Mouse (Mus musculus): ENCODE data around the gene Lmod3.

The Lmod3 gene

DNA sequence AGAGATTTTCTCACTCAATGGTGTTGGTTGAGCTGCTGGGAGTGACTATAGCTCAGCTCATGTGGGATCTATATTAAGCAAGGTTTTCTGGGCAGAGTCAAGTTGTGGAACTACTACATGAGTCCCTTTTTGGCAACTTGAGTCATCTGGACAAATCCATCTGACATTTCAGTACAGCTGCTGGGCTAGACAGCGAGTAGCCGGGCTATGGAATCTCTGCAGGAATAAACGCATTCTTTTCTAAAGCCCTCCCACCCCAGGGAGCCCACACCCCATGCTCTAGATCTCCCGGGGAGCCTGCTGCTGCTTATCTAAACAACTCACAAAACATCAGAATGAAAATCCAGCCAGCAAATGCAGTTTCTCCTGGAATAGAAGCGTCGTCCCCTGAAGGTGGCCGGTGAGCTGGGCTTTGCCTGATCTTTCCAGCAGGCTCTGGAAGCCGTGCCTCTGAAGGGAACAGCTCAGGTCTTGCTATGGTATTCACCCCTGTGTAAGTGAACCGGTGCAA, at the start of gene Lmod3:
Lmod3 (minus strand) TSS at position 49 of the 511 bp plus-strand sequence.
- POLR2A ChIA-PET: interaction anchor here in 2 of 4 experiments (0.6 to 1.6 kb wide), 6 partner anchors 10 to 144 kb away, joined by 3 to 6 read pairs (median 4); partner anchors contain the start of gene Uba3 (in 2 of the 2)
- CTCF ChIA-PET: interaction anchor here in 3 of 4 experiments (0.6 to 4.2 kb wide), 10 partner anchors 13 to 529 kb away, joined by 3 to 42 read pairs (median 4); no protein-coding TSS in a partner anchor

DNA sequence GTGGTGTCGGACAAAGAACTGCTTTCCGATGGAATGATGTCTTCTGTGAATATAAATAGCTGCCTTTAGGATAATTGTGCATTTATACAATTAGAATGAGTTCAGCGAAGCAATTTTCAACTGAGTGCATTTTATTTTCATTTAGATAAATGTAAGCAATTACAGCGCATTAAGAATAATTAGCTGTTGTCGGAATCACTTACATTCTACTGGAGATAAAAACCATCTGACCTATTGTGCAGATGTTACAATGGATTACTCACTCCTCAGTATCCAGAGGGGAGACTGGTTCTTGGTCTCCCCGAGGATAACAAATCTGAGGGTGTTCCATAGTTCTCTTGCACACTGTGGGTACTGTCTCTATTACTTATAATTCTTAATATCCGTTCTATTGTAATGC, 49.7 kb upstream of the Lmod3 start:
- CTCF ChIA-PET: interaction anchor here in 1 of 4 experiments (0.7 to 1.1 kb wide), 2 partner anchors 9 to 54 kb away, joined by 3 to 5 read pairs; no protein-coding TSS in a partner anchor
- POLR2A ChIA-PET: interaction anchor here in 2 of 4 experiments (0.7 to 1.5 kb wide), 3 partner anchors 9 to 10 kb away, joined by 3 to 6 read pairs (median 4); no protein-coding TSS in a partner anchor

DNA sequence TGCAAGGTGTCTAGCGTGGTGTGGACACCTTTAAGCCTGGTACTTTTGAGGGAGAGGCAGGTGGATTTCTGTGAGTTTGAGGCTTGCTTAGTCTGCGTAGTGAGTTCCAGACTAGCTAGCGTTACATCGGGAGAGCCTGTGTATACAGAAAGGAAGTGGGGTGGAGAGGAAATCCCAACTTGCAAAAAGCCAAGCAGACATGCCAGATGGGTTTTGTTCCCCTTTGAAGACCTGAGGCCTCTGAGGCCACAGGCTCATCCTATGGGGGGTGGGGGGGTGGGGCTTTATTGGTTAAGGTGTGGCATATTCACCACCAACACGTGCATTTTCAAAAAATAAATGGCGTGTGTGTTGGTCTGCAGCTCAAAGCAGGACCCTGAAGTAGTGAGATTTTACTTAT, 48.1 kb upstream of the Lmod3 start:
- POLR2A ChIA-PET: interaction anchor here in 1 of 4 experiments (1.2 to 2.3 kb wide), 2 partner anchors 11 to 22 kb away, joined by 3 to 9 read pairs; no protein-coding TSS in a partner anchor
- CTCF ChIA-PET: no interaction called here

DNA sequence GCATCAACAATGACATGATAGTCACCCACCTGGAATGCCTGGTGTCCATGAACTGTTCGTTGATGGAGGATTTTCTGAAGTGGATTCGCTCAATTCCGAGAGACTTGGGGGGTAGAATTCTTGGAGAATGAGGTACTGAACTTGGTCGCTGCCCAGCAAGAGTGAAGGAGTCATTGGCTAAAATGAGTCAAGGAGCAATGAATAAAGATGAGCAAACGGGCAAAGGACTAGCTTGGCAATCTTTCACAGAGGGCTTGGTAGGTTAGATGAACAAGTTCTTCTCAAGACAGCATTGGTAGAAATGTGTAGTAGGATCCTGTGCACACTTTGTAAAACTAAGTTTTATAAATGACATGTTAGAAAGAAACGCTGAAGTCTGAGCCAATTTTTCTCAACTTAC, 47.6 kb upstream of the Lmod3 start:
- ChIA-PET POLR2A (interaction anchor here in 1 of 4 experiments (1.2 to 2.3 kb wide), 2 partner anchors 11 to 21 kb away, joined by 3 to 9 read pairs; no protein-coding TSS in a partner anchor), CTCF (no interaction called here)

DNA sequence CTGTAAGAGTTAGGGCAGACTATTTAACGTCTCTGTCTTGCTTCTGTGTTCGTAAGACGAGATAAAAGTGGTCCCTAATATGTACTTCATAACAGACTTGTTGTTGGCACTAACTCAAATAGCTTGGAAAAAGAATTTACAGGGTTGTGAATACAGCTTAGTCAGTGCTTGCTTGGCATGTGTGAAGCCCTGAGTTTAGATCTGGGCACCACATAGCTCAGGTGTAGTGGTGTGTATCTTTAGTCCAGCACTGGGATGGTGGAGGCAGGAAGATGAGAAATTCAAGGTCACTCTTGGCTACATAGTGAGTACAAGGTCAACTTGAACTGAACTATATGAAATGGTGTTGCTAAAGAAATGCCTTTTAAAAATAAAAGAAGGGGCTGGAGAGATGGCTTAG, 44.6 kb upstream of the Lmod3 start:
- ChIA-PET CTCF (no interaction called here), POLR2A (no interaction called here)

DNA sequence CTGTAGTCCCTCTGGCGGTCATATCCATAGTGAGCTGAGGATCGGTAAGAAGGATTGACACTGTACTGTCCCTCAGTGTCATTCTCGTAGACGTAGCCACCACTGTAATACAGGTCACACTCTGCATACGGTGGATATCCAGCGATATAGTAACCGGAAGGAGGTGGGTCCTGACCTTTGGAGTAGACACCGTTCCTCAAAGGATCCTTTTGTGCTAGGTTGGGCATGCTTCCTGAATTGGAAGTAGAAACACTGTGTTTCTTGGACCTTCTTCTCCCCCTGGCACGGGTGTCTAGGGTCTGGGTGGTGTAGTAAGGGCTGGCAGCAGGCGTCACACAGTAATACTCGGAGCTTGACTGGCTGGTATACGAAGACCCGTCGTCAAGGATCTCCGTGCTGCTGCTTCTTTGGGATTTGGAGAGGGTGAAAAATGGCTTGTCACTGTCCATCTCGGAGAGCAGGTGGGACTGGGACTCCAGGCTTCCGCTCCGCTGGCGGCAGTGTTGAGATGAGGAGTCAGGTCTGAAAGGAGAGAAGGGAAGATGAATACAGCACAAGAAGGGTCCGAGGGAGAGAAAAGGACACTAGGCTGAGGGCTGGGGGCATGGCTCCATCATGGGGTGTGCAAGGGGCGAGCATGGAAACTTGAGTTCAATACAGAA, 43.4 kb upstream of the Lmod3 start:
- POLR2A ChIA-PET: interaction anchor here in 2 of 4 experiments (0.7 to 1.0 kb wide), 2 partner anchors 16 to 18 kb away, joined by 3 read pairs; no protein-coding TSS in a partner anchor
- CTCF ChIA-PET: interaction anchor here in 1 of 4 experiments (1.3 kb wide), 1 partner anchor 18 kb away, joined by 3 read pairs; no protein-coding TSS in a partner anchor

DNA sequence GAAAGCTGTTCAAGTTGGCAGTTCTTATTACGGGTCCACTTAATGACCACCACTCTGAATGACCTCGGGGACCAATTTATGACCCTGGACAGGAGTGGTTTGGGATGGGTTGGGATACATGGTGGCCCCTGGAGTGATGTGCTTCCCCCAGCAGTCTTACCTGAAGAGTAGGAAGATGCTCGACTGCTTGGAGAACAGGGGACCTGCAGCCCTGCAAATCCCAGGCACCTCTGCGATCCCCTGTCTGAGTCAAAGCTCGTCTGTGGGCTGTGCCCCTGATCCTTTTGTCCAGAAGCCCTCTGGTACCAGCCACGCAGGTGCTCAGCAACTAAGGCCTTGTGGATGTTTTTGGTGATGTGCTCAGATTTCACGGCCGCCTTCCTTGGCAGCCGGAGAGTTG, 42.9 kb upstream of the Lmod3 start:
- CTCF ChIA-PET: interaction anchor here in 1 of 4 experiments (1.3 kb wide), 1 partner anchor 17 kb away, joined by 3 read pairs; no protein-coding TSS in a partner anchor

DNA sequence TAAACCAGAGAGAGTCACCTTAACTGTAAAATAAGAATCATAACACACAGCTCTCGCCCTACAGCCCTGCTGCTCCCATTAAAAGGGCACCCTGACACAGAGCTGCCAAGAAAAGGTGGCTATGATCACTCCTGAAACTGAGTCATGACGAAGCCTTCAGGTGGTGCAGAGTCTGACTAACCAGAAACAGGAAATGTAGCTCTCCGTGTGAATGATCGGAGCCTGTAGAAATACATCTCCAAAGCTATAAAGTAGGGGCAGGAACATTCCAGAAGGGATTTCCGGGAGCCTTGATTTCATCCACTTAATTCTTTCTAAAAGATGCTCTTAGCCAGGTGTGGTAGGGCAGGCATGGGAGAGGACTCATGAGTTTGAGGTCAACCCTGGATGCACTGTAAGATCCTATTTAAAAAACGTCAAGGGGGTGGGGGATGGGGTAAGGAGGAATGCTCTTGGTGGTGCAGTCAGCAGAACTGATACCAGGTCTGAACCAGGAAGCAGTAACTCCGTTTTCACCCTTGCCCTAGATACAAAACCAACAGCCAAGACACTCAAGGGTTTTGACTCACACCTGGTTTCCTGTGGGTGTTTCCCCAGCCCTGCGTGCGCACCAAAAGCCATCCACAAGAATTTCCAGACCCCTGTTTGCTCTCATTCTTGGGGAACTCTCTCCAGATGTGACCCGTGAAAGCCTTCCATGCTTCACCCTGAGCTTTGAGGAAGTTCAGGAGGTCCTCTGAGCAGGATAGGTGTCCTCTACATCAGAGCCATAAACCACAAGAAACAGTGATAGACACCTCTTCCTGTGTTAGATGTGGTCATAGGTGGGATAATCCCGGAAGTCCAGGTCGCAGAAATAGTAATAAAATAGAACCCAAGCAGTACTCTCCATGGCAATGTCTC, 41.4 kb upstream of the Lmod3 start:
- ChIA-PET CTCF (interaction anchor here in 1 of 4 experiments (0.6 kb wide), 1 partner anchor 106 kb away, joined by 3 read pairs; no protein-coding TSS in a partner anchor), POLR2A (interaction anchor here in 3 of 4 experiments (0.5 to 1.5 kb wide), 4 partner anchors 16 to 115 kb away, joined by 3 to 5 read pairs (median 4); partner anchors contain the start of genes Tmf1 (in 1 of the 3) and Uba3 (in 1 of the 3))

More for the DNA sequence above, 42.9 kb upstream of the Lmod3 start:
- POLR2A ChIA-PET: interaction anchor here in 2 of 4 experiments (0.7 to 1.0 kb wide), 2 partner anchors 16 to 17 kb away, joined by 3 read pairs; no protein-coding TSS in a partner anchor

DNA sequence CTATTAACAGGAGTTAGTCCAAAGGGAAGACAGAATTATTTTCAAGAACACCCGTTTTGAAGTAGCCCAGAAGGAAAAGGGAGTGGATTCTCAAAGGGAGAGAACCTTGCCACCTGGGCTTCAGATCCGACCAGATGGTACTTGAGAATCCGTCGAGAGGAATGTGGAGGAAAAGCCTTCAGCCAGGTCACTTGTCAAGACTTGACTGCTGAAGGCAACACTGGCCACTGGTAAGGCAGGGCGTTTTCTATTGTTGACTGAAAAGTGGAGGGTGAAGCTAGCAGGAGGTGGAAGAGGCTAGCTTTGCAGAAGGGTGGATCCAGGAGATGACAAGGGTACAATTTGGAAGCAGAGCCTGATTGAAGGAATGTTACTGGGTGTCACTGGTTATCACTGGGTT, 40.3 kb upstream of the Lmod3 start:
- ChIA-PET POLR2A (interaction anchor here in 3 of 4 experiments (0.6 to 2.8 kb wide), 8 partner anchors 9 to 114 kb away, joined by 3 to 21 read pairs (median 4); partner anchors contain the start of genes Tmf1 (in 1 of the 3) and Uba3 (in 1 of the 3)), CTCF (interaction anchor here in 1 of 4 experiments (0.6 kb wide), 1 partner anchor 10 kb away, joined by 4 read pairs; no protein-coding TSS in a partner anchor)

DNA sequence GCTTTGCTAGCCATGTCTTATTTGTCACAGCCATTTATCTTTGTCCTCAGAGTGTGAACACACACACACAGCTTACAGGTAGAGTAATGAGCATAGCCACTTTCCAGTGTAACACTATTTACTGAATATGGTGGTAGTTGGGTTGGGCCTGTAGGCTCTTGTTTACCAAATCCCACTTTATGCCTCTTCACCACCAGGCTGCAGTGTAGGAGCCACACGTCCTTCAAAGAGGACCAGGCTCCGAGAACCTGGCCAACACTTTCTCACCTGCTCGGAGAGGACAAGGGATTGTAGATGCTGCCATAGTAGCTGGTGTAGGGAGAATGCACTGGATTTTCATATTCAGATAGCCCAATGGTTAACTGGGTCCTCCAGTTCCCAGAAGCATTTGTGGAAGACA, 39.5 kb upstream of the Lmod3 start:
- POLR2A ChIA-PET: interaction anchor here in 2 of 4 experiments (0.7 to 3.8 kb wide), 14 partner anchors 10 to 306 kb away, joined by 3 to 21 read pairs (median 3); partner anchors contain the start of genes Arl6ip5 (in 1 of the 2) and Tmf1 (in 1 of the 2)

DNA sequence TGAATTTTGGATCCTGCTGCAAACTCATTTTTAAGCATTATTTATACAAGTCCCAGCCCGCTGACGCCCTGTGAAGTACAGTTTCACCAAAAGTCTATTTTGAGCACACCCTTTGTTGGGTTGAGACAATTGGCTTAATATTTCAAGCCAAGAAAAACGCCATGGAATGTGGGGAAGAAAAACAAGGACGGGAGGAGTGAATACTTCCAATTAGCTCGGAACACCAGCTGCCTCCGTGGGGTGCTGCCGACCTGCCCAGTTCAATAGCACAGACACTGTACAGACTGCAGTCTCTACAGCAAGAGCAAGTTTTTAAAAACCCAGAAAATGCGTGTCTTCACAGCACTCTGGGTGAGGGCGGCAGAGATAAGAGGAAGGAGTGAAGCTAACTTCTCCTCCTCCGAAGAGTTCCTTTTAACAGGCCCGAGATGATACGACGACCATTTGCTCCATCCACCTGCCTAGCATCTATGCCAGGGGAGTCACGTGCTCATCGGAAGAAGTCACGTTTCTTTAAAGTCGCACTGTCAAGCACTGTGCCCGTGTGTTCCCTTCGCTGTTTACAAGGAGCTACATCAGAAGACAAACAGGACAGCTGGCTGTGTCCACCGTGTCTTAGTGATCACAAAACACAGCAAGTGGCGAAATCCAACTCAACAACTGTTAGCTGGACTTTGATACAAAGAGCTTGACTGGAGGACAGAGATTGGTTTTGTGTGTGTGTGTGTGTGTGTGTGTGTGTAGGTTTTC, 38.8 kb upstream of the Lmod3 start:
- CTCF ChIA-PET: interaction anchor here in 3 of 4 experiments (0.7 to 1.0 kb wide), 4 partner anchors 14 to 123 kb away, joined by 3 read pairs; no protein-coding TSS in a partner anchor

More for the DNA sequence above, 39.5 kb upstream of the Lmod3 start:
- CTCF ChIA-PET: interaction anchor here in 2 of 4 experiments (0.9 to 1.0 kb wide), 2 partner anchors 14 to 21 kb away, joined by 3 read pairs; no protein-coding TSS in a partner anchor

DNA sequence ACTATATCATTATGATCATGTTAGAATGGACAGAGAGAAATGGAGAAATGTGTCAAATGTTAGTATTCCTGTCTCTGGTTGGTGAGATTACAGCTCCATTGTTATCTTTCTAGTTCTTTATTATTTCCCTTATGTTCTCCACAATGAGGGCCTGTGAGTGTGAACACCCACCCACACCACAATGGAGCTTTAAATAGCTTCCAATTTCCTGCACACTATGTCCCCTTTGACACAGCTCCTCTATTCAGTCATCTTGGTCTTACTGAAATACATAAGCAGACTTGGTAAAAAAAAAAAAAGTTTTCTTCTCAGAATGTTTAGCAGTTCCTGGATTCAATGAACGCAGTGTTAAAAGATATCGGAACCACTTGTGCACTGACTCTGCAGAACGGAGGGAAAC, 38.1 kb upstream of the Lmod3 start:
- ChIA-PET CTCF (interaction anchor here in 3 of 4 experiments (0.7 to 1.3 kb wide), 3 partner anchors 12 to 59 kb away, joined by 3 read pairs; no protein-coding TSS in a partner anchor), POLR2A (interaction anchor here in 2 of 4 experiments (0.6 to 3.8 kb wide), 14 partner anchors 10 to 185 kb away, joined by 3 to 21 read pairs (median 3); partner anchors contain the start of genes Eogt (in 1 of the 2) and Tmf1 (in 1 of the 2))

More for the DNA sequence above, 38.8 kb upstream of the Lmod3 start:
- POLR2A ChIA-PET: interaction anchor here in 2 of 4 experiments (0.7 to 3.8 kb wide), 17 partner anchors 10 to 307 kb away, joined by 3 to 21 read pairs (median 3); partner anchors contain the start of genes Arl6ip5 (in 1 of the 2), Eogt (in 1 of the 2) and Tmf1 (in 1 of the 2)

DNA sequence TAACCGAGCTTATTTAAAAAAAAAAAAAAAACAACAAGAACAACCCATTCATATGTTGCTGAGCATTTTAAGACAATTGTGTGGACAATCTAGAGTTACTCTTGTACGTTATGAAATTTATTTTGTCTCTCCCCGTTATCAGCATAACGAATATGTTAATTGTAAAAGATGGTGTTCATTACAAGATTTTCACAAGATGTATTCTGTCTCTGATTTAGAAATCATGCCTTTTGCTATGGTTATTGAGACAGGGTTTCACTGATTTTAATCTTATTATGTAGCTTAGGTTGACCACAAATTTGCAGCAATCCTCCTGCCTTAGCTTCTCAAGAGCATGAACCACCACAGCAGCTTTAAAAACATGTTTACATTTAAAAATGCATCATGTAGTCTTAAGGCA, 37.3 kb upstream of the Lmod3 start:
- POLR2A ChIA-PET: interaction anchor here in 3 of 4 experiments (0.6 to 3.8 kb wide), 5 partner anchors 9 to 105 kb away, joined by 3 to 17 read pairs (median 3); no protein-coding TSS in a partner anchor
- CTCF ChIA-PET: interaction anchor here in 1 of 4 experiments (1.3 kb wide), 1 partner anchor 11 kb away, joined by 3 read pairs; no protein-coding TSS in a partner anchor

DNA sequence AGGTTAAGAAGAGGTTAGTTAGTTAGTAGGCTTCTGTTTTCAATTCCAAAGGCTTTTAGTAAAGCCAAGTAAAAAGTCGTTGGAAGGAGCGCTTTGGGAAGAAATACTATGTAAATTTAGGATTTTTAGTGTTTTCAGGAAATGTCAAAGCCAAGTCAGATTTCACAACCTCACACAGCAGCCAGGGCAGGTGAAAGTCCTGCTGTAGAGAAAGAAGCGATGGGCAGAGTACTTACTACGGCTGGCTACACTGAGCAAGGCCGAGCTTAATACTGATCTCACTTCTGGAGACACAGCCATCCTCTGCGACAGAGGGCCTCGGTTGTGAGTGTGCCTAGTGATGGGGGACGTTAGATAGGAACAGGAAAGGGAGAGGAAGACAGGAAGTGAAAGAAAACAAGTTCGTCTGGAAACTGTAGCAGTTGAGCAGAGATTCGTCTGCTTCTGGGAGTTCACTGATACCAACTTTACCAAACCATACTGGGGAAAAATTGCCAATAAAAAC, 36.8 kb upstream of the Lmod3 start:
- POLR2A ChIA-PET: interaction anchor here in 3 of 4 experiments (0.6 to 3.8 kb wide), 3 partner anchors 9 to 106 kb away, joined by 3 to 17 read pairs (median 3); no protein-coding TSS in a partner anchor
- CTCF ChIA-PET: interaction anchor here in 1 of 4 experiments (1.3 kb wide), 1 partner anchor 11 kb away, joined by 3 read pairs; no protein-coding TSS in a partner anchor

DNA sequence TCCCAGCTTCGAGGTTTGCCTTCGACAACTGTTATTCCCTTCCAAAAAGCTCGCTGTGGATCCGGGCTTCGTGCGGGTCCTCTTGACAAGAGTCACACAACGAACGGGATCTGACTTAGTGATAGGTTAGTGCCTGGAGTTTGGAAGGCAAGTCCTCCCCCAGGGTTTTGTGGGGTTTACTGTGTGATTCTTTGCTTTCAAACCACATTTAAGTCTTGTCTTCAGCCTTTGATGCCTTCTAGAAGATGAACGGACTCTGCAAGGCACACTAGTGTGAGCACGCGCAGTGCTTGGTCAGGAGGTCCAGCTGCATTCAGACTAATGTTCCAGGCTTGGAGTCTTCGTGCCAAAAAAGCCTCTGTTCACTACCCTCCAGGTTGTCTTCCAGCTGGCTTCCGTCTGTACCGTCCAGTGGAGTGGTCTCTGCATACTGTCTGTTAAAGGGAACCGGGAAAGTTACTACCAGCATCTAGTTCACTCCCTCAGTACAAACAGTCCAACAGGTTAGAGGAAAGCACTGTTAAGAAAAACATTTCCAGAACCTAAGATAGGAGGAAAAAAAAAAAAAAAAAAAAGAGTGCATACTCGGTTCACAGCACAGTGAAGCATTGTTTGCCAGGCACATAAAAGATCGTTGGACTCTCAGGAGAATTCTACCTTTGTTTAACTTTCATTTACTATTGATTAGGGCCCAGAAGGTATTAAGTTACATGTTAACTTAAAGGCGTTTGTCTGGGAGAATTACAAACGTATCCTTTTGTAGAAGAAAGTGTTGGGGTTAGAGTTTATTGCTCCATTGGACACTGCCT, 35.7 kb upstream of the Lmod3 start:
- CTCF ChIA-PET: interaction anchor here in 2 of 4 experiments (0.7 to 1.5 kb wide), 2 partner anchors 38 to 129 kb away, joined by 3 to 4 read pairs; no protein-coding TSS in a partner anchor
- POLR2A ChIA-PET: interaction anchor here in 2 of 4 experiments (0.9 to 1.6 kb wide), 3 partner anchors 9 to 67 kb away, joined by 3 read pairs; no protein-coding TSS in a partner anchor

DNA sequence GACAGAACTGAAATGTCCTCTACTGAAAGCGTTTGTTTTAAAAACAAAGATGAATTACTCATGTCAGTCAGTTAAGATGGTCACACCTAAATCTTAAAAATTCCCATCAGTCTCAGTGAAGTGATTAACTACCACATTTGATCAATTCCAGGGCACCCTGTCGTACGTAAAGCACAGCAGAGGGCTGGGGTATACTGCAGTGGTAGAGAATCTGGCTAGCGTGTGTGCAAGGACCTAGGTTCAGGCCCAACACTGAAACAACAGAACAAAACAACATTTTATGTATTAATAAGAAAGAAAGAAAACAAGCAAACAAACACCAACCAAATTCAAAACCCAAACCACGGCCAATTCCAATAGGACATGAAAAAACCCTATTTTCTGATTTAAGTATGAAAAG, 33.8 kb upstream of the Lmod3 start:
- CTCF ChIA-PET: no interaction called here
- POLR2A ChIA-PET: no interaction called here

Measured in embryonic stem cell, embryonic (primary cell).